Mouse (Mus musculus): ENCODE results near the gene Gm5617.

Gene Gm5617

Small RNAs within 50 kb of the gene (microRNA-seq; reads per million reads assigned to microRNA genes)
- 0 reads per million in 2 experiments for gene Gm23653
